Mouse (Mus musculus) fat pad, adult 2 months (tissue): ENCODE results near the gene Zc3h12c.
A peak's percentile ranks its signal among the peaks of the same experiment; 100 is the strongest.
"Not testable (repeated sequence)": the region's sequence is repeated elsewhere in the genome, so short reads cannot be mapped to it uniquely, and the experiment has no call there.

Source experiments
- DNase-seq: peaks from one replicate; pipeline ENCODE4 v3.0.0-alpha.2; 2011; ENCODE audit warnings: low read depth, low spot score; ENCODE audit errors: extremely low read depth

The Zc3h12c gene

GRCm38 (mm10) chr9:52103448-52104224 lies 64.7 kb downstream of the Zc3h12c start:
- DNase-seq = no peak

GRCm38 (mm10) chr9:52102060-52102844 lies 66.1 kb downstream of the Zc3h12c start:
- DNase-seq = no peak

- no peak for DNase-seq
Observed at GRCm38 (mm10) chr9:52100426-52100825, 67.9 kb downstream of the Zc3h12c start.

- no peak for DNase-seq
Observed at GRCm38 (mm10) chr9:52098600-52098999, 69.8 kb downstream of the Zc3h12c start.

- DNase-seq = no peak
Observed at GRCm38 (mm10) chr9:52097386-52097785, 71.0 kb downstream of the Zc3h12c start.

GRCm38 (mm10) chr9:52095666-52096065 lies 72.7 kb downstream of the Zc3h12c start:
- no peak for DNase-seq

GRCm38 (mm10) chr9:52094471-52094980 lies 73.8 kb downstream of the Zc3h12c start:
- no peak for DNase-seq

GRCm38 (mm10) chr9:52094016-52094415 lies 74.4 kb downstream of the Zc3h12c start:
- no peak for DNase-seq

- peak; percentile 70 for DNase-seq
Observed at GRCm38 (mm10) chr9:52093108-52093507, 75.3 kb downstream of the Zc3h12c start.

- no peak for DNase-seq
Observed at GRCm38 (mm10) chr9:52092311-52092710, 76.1 kb downstream of the Zc3h12c start.

GRCm38 (mm10) chr9:52091752-52092151 lies 76.6 kb downstream of the Zc3h12c start:
- peak; percentile 87 for DNase-seq

GRCm38 (mm10) chr9:52082414-52082813 lies 86.0 kb downstream of the Zc3h12c start:
- no peak for DNase-seq

- no peak for DNase-seq
Observed at GRCm38 (mm10) chr9:52081979-52082378, 86.4 kb downstream of the Zc3h12c start.

GRCm38 (mm10) chr9:52077692-52078091 lies 90.7 kb downstream of the Zc3h12c start:
- DNase-seq = no peak

- DNase-seq = no peak
Observed at GRCm38 (mm10) chr9:52076089-52076488, 92.3 kb downstream of the Zc3h12c start.

GRCm38 (mm10) chr9:52072202-52072601 lies 96.2 kb downstream of the Zc3h12c start:
- no peak for DNase-seq

GRCm38 (mm10) chr9:52071352-52071751 lies 97.0 kb downstream of the Zc3h12c start:
- not testable (repeated sequence) for DNase-seq

GRCm38 (mm10) chr9:52070052-52070451 lies 98.3 kb downstream of the Zc3h12c start:
- DNase-seq = no peak
